Mouse (Mus musculus) hindbrain, postnatal 0 days (tissue): ENCODE data around the gene Ntng2. TPM values are rescaled to one million over a fixed set of nuclear protein-coding genes. Genes with fewer than 3 reads are reported as not detected.

ENCODE experiments used
- ATAC-seq: fragments of 200-750 bp; cut with Nextera tagmentation; 2 replicates; pipeline ENCODE4 v1.8.0; 2017; ENCODE audit warnings: mild to moderate bottlenecking, moderate TSS enrichment, moderate library complexity
- DNase-seq: peaks from one replicate; pipeline ENCODE4 v3.0.0-alpha.2; 2015; ENCODE audit warnings: low spot score
- H3K27ac ChIP-seq: fragments of 300-500 bp; sonication (generic); 2 replicates; pipeline ENCODE4 v1.5.1; 2014; ENCODE audit warnings: mild to moderate bottlenecking
- H3K27me3 ChIP-seq: fragments of 300-500 bp; sonication (generic); 2 replicates; pipeline ENCODE4 v1.6.1; 2014; ENCODE audit warnings: low read length, mixed read lengths; ENCODE audit not compliant: insufficient read depth
- H3K36me3 ChIP-seq: fragments of 300-500 bp; sonication (generic); 2 replicates; pipeline ENCODE4 v1.6.1; 2014; ENCODE audit warnings: low read length, mixed read lengths; ENCODE audit not compliant: insufficient read depth
- H3K4me1 ChIP-seq: fragments of 300-500 bp; sonication (generic); 2 replicates; pipeline ENCODE4 v1.6.1; 2014; ENCODE audit warnings: antibody characterized with exemption, low read length, mixed read lengths; ENCODE audit not compliant: insufficient read depth
- H3K4me2 ChIP-seq: fragments of 300-500 bp; sonication (generic); 2 replicates; pipeline ENCODE4 v1.6.1; 2014; ENCODE audit warnings: low read depth, mild to moderate bottlenecking, low read length, moderate library complexity, mixed read lengths
- H3K4me3 ChIP-seq: fragments of 300-500 bp; sonication (generic); 2 replicates; pipeline ENCODE4 v1.5.1; 2014; ENCODE audit warnings: low read length
- H3K9ac ChIP-seq: fragments of 300-500 bp; sonication (generic); replicated peaks from 2 replicates; pipeline ENCODE4 v1.6.1; 2014; ENCODE audit warnings: mild to moderate bottlenecking, low read length, moderate library complexity, mixed read lengths
- H3K9me3 ChIP-seq: fragments of 300-500 bp; sonication (generic); 2 replicates; pipeline ENCODE4 v1.6.1; 2016; ENCODE audit warnings: low read length, mixed read lengths
- CTCF ChIP-seq: IDR thresholded peaks from 2 replicates; pipeline ENCODE4 v1.5.1; 2016; ENCODE audit warnings: antibody characterized with exemption, control low read depth, low read depth
- WGBS: fragments of 180-500 bp; shearing (Covaris S2); extraction: QIAGEN DNeasy Blood & Tissue Kit; methylation state at CpG from one replicate; pipeline ENCODE4 v1.1.7; 2014; 5-methylcytosine and 5-hydroxymethylcytosine counted together
- polyA plus RNA-seq: library from polyadenylated mRNA; unstranded; fragments of >200 nt; fragmentation: Nextera tagmentation; extraction: Ambion mirVana; gene quantifications from 2 replicates; pipeline ENCODE4 v1.2.1, GENCODE M21; 2015
- total RNA-seq: library from RNA; depleted of rRNA; stranded (reverse); fragments of >200 nt; gene quantifications from 2 replicates; pipeline ENCODE4 v1.2.3, GENCODE M21; 2014; rRNA removed

Gene Ntng2
- total and polyA plus RNA-seq, 2 experiments from 2014 or later = 4.6 to 34.5 TPM

GRCm38 (mm10) chr2:29179810-29180209 lies 73.0 kb downstream of the Ntng2 start:
- no peak overlapping the region for H3K4me2 ChIP-seq
- no peak overlapping the region for H3K9ac ChIP-seq
- ATAC-seq = no peak
- TF ChIP-seq CTCF = no peak
- no peaks in the 10 kb centered on the region for H3K4me1 ChIP-seq
- no peak for DNase-seq
- H3K36me3 ChIP-seq = peaks cover 58% of the 10 kb centered on the region
- no peak overlapping the region for H3K27ac ChIP-seq
- H3K4me3 ChIP-seq = no peak overlapping the region
- 84% methylated on average over 4 of the region's 4 CpGs for WGBS
- H3K9me3 ChIP-seq = no peaks in the 10 kb centered on the region
- H3K27me3 ChIP-seq = no peaks in the 10 kb centered on the region

GRCm38 (mm10) chr2:29174887-29175286 lies 77.9 kb downstream of the Ntng2 start:
- no peak overlapping the region for H3K9ac ChIP-seq
- peaks cover 78% of the 10 kb centered on the region for H3K36me3 ChIP-seq
- no peak overlapping the region for H3K4me3 ChIP-seq
- no peak for ATAC-seq
- H3K9me3 ChIP-seq = no peaks in the 10 kb centered on the region
- no peak for DNase-seq
- no peaks in the 10 kb centered on the region for H3K4me1 ChIP-seq
- no peak for TF ChIP-seq CTCF
- H3K27ac ChIP-seq = no peak overlapping the region
- H3K4me2 ChIP-seq = no peak overlapping the region
- WGBS = 93% methylated on average over 3 of the region's 3 CpGs
- H3K27me3 ChIP-seq = no peaks in the 10 kb centered on the region

- DNase-seq = no peak
- ATAC-seq = no peak
- no peak overlapping the region for H3K27ac ChIP-seq
- no peak overlapping the region for H3K4me3 ChIP-seq
- H3K36me3 ChIP-seq = peaks cover 48% of the 10 kb centered on the region
- 94% methylated on average over 5 of the region's 5 CpGs for WGBS
- no peak overlapping the region for H3K4me2 ChIP-seq
- no peaks in the 10 kb centered on the region for H3K9me3 ChIP-seq
- no peaks in the 10 kb centered on the region for H3K27me3 ChIP-seq
- no peak for TF ChIP-seq CTCF
- no peaks in the 10 kb centered on the region for H3K4me1 ChIP-seq
- no peak overlapping the region for H3K9ac ChIP-seq
Measured at GRCm38 (mm10) chr2:29168067-29168466, 84.7 kb downstream of the Ntng2 start.

GRCm38 (mm10) chr2:29151941-29152340 lies 100.9 kb downstream of the Ntng2 start:
- WGBS = 39% methylated on average over 2 of the region's 2 CpGs
- peaks cover 41% of the 10 kb centered on the region for H3K36me3 ChIP-seq
- DNase-seq = no peak

More at GRCm38 (mm10) chr2:29151941-29152340, 100.9 kb downstream of the Ntng2 start:
- no peak for TF ChIP-seq CTCF
- ATAC-seq = no peak
- H3K4me3 ChIP-seq = no peak overlapping the region
- H3K4me1 ChIP-seq = no peaks in the 10 kb centered on the region
- no peaks in the 10 kb centered on the region for H3K27me3 ChIP-seq
- H3K9me3 ChIP-seq = no peaks in the 10 kb centered on the region
- H3K4me2 ChIP-seq = no peak overlapping the region
- H3K9ac ChIP-seq = no peak overlapping the region
- no peak overlapping the region for H3K27ac ChIP-seq

Other genes with a start within 250 kb of the Ntng2 start
- 0.58 and 0.83 TPM in 2 replicates for gene Cfap77, start 197.9 kb downstream of the Ntng2 start, total RNA-seq
- gene Cfap77, start 197.9 kb downstream of the Ntng2 start, polyA plus RNA-seq = 0.96 and 1.1 TPM in 2 replicates
- 3.9 and 4.6 TPM in 2 replicates for gene Ttf1, start 192.7 kb downstream of the Ntng2 start, total RNA-seq
- gene Ttf1, start 192.7 kb downstream of the Ntng2 start, polyA plus RNA-seq = 3.3 and 5.2 TPM in 2 replicates
- gene Setx, start 128.8 kb downstream of the Ntng2 start, total RNA-seq = 31.1 and 36.0 TPM in 2 replicates
- gene Setx, start 128.8 kb downstream of the Ntng2 start, polyA plus RNA-seq = 15.2 and 15.3 TPM in 2 replicates
- gene Med27, start 93.8 kb upstream of the Ntng2 start, total RNA-seq = 67.9 and 70.3 TPM in 2 replicates
- 58.8 and 60.7 TPM in 2 replicates for gene Med27, start 93.8 kb upstream of the Ntng2 start, polyA plus RNA-seq